Mouse (Mus musculus) midbrain, embryonic 16.5 days (tissue): ENCODE data around the gene Fam122a. TPM values are rescaled to one million over a fixed set of nuclear protein-coding genes. Genes with fewer than 3 reads are reported as not detected.

Source experiments
- ATAC-seq: fragments of 200-750 bp; cut with Nextera tagmentation; 2 replicates; pipeline ENCODE4 v1.8.0; 2017; ENCODE audit warnings: moderate TSS enrichment
- H3K27ac ChIP-seq: fragments of 300-500 bp; sonication (generic); 2 replicates; pipeline ENCODE4 v1.5.1; 2014; ENCODE audit warnings: mild to moderate bottlenecking, low read length, mixed read lengths
- H3K27me3 ChIP-seq: fragments of 300-500 bp; sonication (generic); 2 replicates; pipeline ENCODE4 v1.6.1; 2014; ENCODE audit warnings: low read depth, low read length, mixed read lengths; ENCODE audit not compliant: control insufficient read depth, insufficient read depth
- H3K36me3 ChIP-seq: fragments of 300-500 bp; sonication (generic); 2 replicates; pipeline ENCODE4 v1.6.1; 2014; ENCODE audit warnings: mild to moderate bottlenecking, low read length, moderate library complexity, mixed read lengths; ENCODE audit not compliant: control insufficient read depth, insufficient read depth
- H3K4me1 ChIP-seq: fragments of 300-500 bp; sonication (generic); 2 replicates; pipeline ENCODE4 v1.6.1; 2014; ENCODE audit warnings: mild to moderate bottlenecking, low read length, mixed read lengths; ENCODE audit not compliant: control insufficient read depth, insufficient read depth
- H3K4me2 ChIP-seq: fragments of 300-500 bp; sonication (generic); 2 replicates; pipeline ENCODE4 v1.6.1; 2014; ENCODE audit warnings: mild to moderate bottlenecking, low read length, mixed read lengths
- H3K4me3 ChIP-seq: fragments of 300-500 bp; sonication (generic); 2 replicates; pipeline ENCODE4 v1.5.1; 2014; ENCODE audit warnings: low read depth, mild to moderate bottlenecking, low read length, moderate library complexity, mixed read lengths
- H3K9ac ChIP-seq: fragments of 300-500 bp; sonication (generic); 2 replicates; pipeline ENCODE4 v1.6.1; 2014; ENCODE audit warnings: low read depth, low read length, mixed read lengths
- H3K9me3 ChIP-seq: fragments of 300-500 bp; sonication (generic); replicated peaks from 2 replicates; pipeline ENCODE4 v1.6.1; 2014; ENCODE audit warnings: mild to moderate bottlenecking, low read length, mixed read lengths; ENCODE audit not compliant: control insufficient read depth, poor library complexity, severe bottlenecking
- WGBS: fragments of 180-500 bp; shearing (Covaris S2); extraction: QIAGEN DNeasy Blood & Tissue Kit; methylation state at CpG from one replicate; pipeline ENCODE4 v1.1.7; 2014; 5-methylcytosine and 5-hydroxymethylcytosine counted together
- polyA plus RNA-seq: library from polyadenylated mRNA; unstranded; fragments of >200 nt; fragmentation: Nextera tagmentation; extraction: Ambion mirVana; gene quantifications from 2 replicates; pipeline ENCODE4 v1.2.1, GENCODE M21; 2015

Gene Fam122a
- polyA plus RNA-seq, result 52.7 and 52.9 TPM in 2 replicates

- Histone ChIP-seq H3K4me2 (peak within 1 kb of the TSS; percentile 89), H3K27ac (peak within 1 kb of the TSS; percentile 95), H3K9me3 (no peaks in the 10 kb centered on the region), H3K27me3 (no peaks in the 10 kb centered on the region), H3K4me1 (peaks cover 22% of the 10 kb centered on the region), H3K9ac (peak within 1 kb of the TSS; percentile 95), H3K36me3 (no peaks in the 10 kb centered on the region), H3K4me3 (peak within 1 kb of the TSS; percentile 85)
- ATAC-seq, result peak; percentile 98
- under 1% methylated on average over 85 of the region's 92 CpGs for WGBS
Measured at GRCm38 (mm10) chr19:24476929-24477882, at the start of gene Fam122a. Gene Fam122a (minus strand): TSS chr19:24477356.

- ATAC-seq, result no peak
- no peak overlapping the region for H3K9ac ChIP-seq
- H3K4me2 ChIP-seq, result no peak overlapping the region
- no peak overlapping the region for H3K27ac ChIP-seq
- 79% methylated on average over 15 of the region's 15 CpGs for WGBS
- H3K4me3 ChIP-seq, result no peak overlapping the region
- H3K36me3 ChIP-seq, result no peaks in the 10 kb centered on the region
- no peaks in the 10 kb centered on the region for H3K4me1 ChIP-seq
- no peaks in the 10 kb centered on the region for H3K9me3 ChIP-seq
- H3K27me3 ChIP-seq, result no peaks in the 10 kb centered on the region
Measured at GRCm38 (mm10) chr19:24523476-24524313, 46.5 kb upstream of the Fam122a start.

- Histone ChIP-seq H3K27ac (no peak overlapping the region), H3K4me2 (no peak overlapping the region), H3K36me3 (no peaks in the 10 kb centered on the region), H3K27me3 (no peaks in the 10 kb centered on the region), H3K4me3 (no peak overlapping the region), H3K9ac (no peak overlapping the region), H3K9me3 (no peaks in the 10 kb centered on the region), H3K4me1 (no peaks in the 10 kb centered on the region)
- ATAC-seq, result no peak
- 92% methylated on average over 7 of the region's 7 CpGs for WGBS
Measured at GRCm38 (mm10) chr19:24521997-24522396, 44.8 kb upstream of the Fam122a start.

- H3K36me3 ChIP-seq, result no peaks in the 10 kb centered on the region
- no peaks in the 10 kb centered on the region for H3K4me1 ChIP-seq
- H3K27me3 ChIP-seq, result no peaks in the 10 kb centered on the region
- H3K4me2 ChIP-seq, result no peak overlapping the region
- H3K27ac ChIP-seq, result no peak overlapping the region
- H3K9me3 ChIP-seq, result no peaks in the 10 kb centered on the region
- H3K9ac ChIP-seq, result no peak overlapping the region
- H3K4me3 ChIP-seq, result no peak overlapping the region
- no peak for ATAC-seq
- WGBS, result 83% methylated on average over 9 of the region's 9 CpGs
Measured at GRCm38 (mm10) chr19:24521146-24521545, 44.0 kb upstream of the Fam122a start.

- Histone ChIP-seq H3K4me2 (no peak overlapping the region), H3K4me3 (no peak overlapping the region), H3K9me3 (no peaks in the 10 kb centered on the region), H3K36me3 (no peaks in the 10 kb centered on the region), H3K4me1 (no peaks in the 10 kb centered on the region), H3K27ac (no peak overlapping the region), H3K9ac (no peak overlapping the region), H3K27me3 (no peaks in the 10 kb centered on the region)
- WGBS, result 89% methylated on average over 6 of the region's 6 CpGs
- no peak for ATAC-seq
Measured at GRCm38 (mm10) chr19:24519732-24520409, 42.7 kb upstream of the Fam122a start.

- no peak for ATAC-seq
- no peak overlapping the region for H3K27ac ChIP-seq
- no peaks in the 10 kb centered on the region for H3K27me3 ChIP-seq
- no peaks in the 10 kb centered on the region for H3K36me3 ChIP-seq
- no peak overlapping the region for H3K9ac ChIP-seq
- no peaks in the 10 kb centered on the region for H3K4me1 ChIP-seq
- no peak overlapping the region for H3K4me2 ChIP-seq
- no peak overlapping the region for H3K4me3 ChIP-seq
- H3K9me3 ChIP-seq, result no peaks in the 10 kb centered on the region
Measured at GRCm38 (mm10) chr19:24518384-24518783, 41.2 kb upstream of the Fam122a start.

GRCm38 (mm10) chr19:24517057-24517456, 39.9 kb upstream of the Fam122a start:
- 85% methylated on average over 7 of the region's 7 CpGs for WGBS
- Histone ChIP-seq H3K27me3 (no peaks in the 10 kb centered on the region), H3K36me3 (no peaks in the 10 kb centered on the region), H3K27ac (no peak overlapping the region), H3K4me2 (no peak overlapping the region), H3K9ac (no peak overlapping the region), H3K4me1 (no peaks in the 10 kb centered on the region), H3K4me3 (no peak overlapping the region), H3K9me3 (no peaks in the 10 kb centered on the region)
- no peak for ATAC-seq

- Histone ChIP-seq H3K9me3 (no peaks in the 10 kb centered on the region), H3K4me3 (no peak overlapping the region), H3K9ac (no peak overlapping the region), H3K36me3 (no peaks in the 10 kb centered on the region), H3K4me1 (no peaks in the 10 kb centered on the region), H3K27ac (no peak overlapping the region), H3K27me3 (no peaks in the 10 kb centered on the region), H3K4me2 (no peak overlapping the region)
- ATAC-seq, result no peak
- 90% methylated on average over 3 of the region's 3 CpGs for WGBS
Measured at GRCm38 (mm10) chr19:24515941-24516340, 38.8 kb upstream of the Fam122a start.
